Mouse (Mus musculus) stomach, embryonic 15.5 days (tissue): ENCODE data around the gene Bsnd. TPM values are rescaled to one million over a fixed set of nuclear protein-coding genes. Genes with fewer than 3 reads are reported as not detected.

Experiments
- ATAC-seq: fragments of 200-750 bp; cut with Nextera tagmentation; 2 replicates; pipeline ENCODE4 v1.8.0; 2017; ENCODE audit warnings: low read depth, moderate number of reproducible peaks, moderate TSS enrichment; ENCODE audit not compliant: insufficient read depth, low FRiP score
- H3K27ac ChIP-seq: fragments of 300-500 bp; sonication (generic); 2 replicates; pipeline ENCODE4 v1.5.1; 2015; ENCODE audit warnings: mild to moderate bottlenecking, inconsistent platforms
- H3K27me3 ChIP-seq: fragments of 300-500 bp; sonication (generic); replicated peaks from 2 replicates; pipeline ENCODE4 v1.6.1; 2015; ENCODE audit warnings: inconsistent platforms
- H3K36me3 ChIP-seq: fragments of 300-500 bp; sonication (generic); 2 replicates; pipeline ENCODE4 v1.6.1; 2015; ENCODE audit warnings: inconsistent platforms
- H3K4me1 ChIP-seq: fragments of 300-500 bp; sonication (generic); 2 replicates; pipeline ENCODE4 v1.6.1; 2015; ENCODE audit warnings: inconsistent platforms
- H3K4me2 ChIP-seq: fragments of 300-500 bp; sonication (generic); 2 replicates; pipeline ENCODE4 v1.6.1; 2015; ENCODE audit warnings: mild to moderate bottlenecking, inconsistent platforms
- H3K4me3 ChIP-seq: fragments of 300-500 bp; sonication (generic); replicated peaks from 2 replicates; pipeline ENCODE4 v1.5.1; 2015; ENCODE audit warnings: inconsistent platforms
- H3K9ac ChIP-seq: fragments of 300-500 bp; sonication (generic); 2 replicates; pipeline ENCODE4 v1.6.1; 2015; ENCODE audit warnings: inconsistent platforms
- H3K9me3 ChIP-seq: fragments of 300-500 bp; sonication (generic); 2 replicates; pipeline ENCODE4 v1.6.1; 2016; ENCODE audit warnings: inconsistent platforms
- WGBS: fragments of 180-500 bp; shearing (Covaris S2); methylation state at CpG from one replicate; pipeline ENCODE4 v1.1.7; 2015; 5-methylcytosine and 5-hydroxymethylcytosine counted together
- polyA plus RNA-seq: library from polyadenylated mRNA; unstranded; fragments of >200 nt; fragmentation: Nextera tagmentation; extraction: Ambion mirVana; gene quantifications from 2 replicates; pipeline ENCODE4 v1.2.1, GENCODE M21; 2015

The Bsnd gene
- polyA plus RNA-seq, 1 experiment from 2014 or later: not detected

- Histone ChIP-seq H3K27ac (no peak overlapping the region), H3K36me3 (no peaks in the 10 kb centered on the region)
- no peak for ATAC-seq
These were observed 17.8 kb upstream of the Bsnd start for GRCm38 (mm10) chr4:106509888-106510287.

DNA sequence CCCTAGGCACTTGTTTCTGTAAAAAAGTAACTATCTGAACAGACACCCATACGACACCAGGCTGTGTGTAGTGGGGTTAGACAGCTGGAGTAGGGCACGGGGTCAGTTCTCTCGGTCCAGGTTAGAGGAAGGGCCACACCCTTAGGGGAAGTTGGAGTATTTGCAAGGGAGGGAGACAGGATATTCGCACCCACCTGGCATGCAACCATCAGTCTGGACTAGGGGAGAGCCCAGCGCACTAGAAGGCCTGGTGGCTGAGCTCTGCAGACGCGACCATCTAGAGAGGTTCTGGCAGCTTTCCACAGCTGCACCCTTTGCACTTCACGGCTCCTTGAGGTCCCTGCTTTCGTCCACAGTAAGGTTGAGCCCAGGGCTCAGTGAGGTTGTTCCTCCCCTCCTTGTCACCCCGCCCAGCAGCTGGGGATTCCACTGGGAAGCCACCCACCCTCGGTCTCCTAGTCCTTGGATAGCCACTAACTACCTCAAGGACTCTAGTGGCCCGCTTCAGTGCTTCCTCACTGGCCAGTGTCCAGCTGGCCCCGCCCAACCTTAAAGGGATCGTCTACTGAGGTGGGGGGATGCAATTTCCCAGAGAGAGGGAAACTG is 13.5 kb upstream of the Bsnd start:
- Histone ChIP-seq H3K4me3 (no peak overlapping the region), H3K9ac (no peak overlapping the region), H3K4me2 (no peak overlapping the region), H3K27me3 (no peaks in the 10 kb centered on the region), H3K27ac (no peak overlapping the region), H3K4me1 (no peaks in the 10 kb centered on the region), H3K36me3 (no peaks in the 10 kb centered on the region), H3K9me3 (no peaks in the 10 kb centered on the region)
- no peak for ATAC-seq
- WGBS: 64% methylated on average over 14 of the region's 14 CpGs

More at GRCm38 (mm10) chr4:106509888-106510287, 17.8 kb upstream of the Bsnd start:
- 76% methylated on average over 4 of the region's 4 CpGs for WGBS
- Histone ChIP-seq H3K9ac (no peak overlapping the region), H3K27me3 (no peaks in the 10 kb centered on the region), H3K4me3 (no peak overlapping the region), H3K4me1 (no peaks in the 10 kb centered on the region), H3K9me3 (no peaks in the 10 kb centered on the region), H3K4me2 (no peak overlapping the region)

- H3K27me3 ChIP-seq: no peaks in the 10 kb centered on the region
- H3K4me2 ChIP-seq: no peak overlapping the region
- no peaks in the 10 kb centered on the region for H3K4me1 ChIP-seq
- H3K27ac ChIP-seq: no peak overlapping the region
- 91% methylated on average over 3 of the region's 3 CpGs for WGBS
- H3K36me3 ChIP-seq: no peaks in the 10 kb centered on the region
- no peaks in the 10 kb centered on the region for H3K9me3 ChIP-seq
- no peak overlapping the region for H3K4me3 ChIP-seq
- no peak for ATAC-seq
- no peak overlapping the region for H3K9ac ChIP-seq
These were observed 11.5 kb upstream of the Bsnd start for GRCm38 (mm10) chr4:106503578-106503977.

DNA sequence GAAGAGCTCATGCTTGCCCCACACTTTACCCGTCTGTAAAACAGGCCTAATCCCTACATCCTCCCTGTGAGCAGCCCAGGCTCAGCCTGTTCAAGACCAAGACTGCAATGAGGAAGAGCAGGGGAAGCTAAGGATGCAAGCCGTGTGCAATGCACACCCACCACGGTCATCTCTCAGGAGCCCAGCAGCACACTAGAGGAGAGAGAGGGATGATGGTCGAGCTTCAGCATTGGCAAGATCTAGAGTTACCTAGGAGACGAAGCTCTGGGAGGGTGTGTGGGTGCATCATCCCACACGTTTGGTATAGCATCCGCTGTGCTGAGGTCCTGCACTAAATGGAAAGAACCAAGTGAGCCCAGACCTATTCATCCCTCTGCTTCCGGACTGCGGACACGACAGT is 8.0 kb upstream of the Bsnd start:
- H3K9me3 ChIP-seq: no peaks in the 10 kb centered on the region
- no peak for ATAC-seq
- H3K9ac ChIP-seq: no peak overlapping the region
- no peak overlapping the region for H3K27ac ChIP-seq
- no peaks in the 10 kb centered on the region for H3K4me1 ChIP-seq
- 81% methylated on average over 10 of the region's 10 CpGs for WGBS
- H3K27me3 ChIP-seq: no peaks in the 10 kb centered on the region
- no peak overlapping the region for H3K4me2 ChIP-seq
- H3K4me3 ChIP-seq: no peak overlapping the region
- H3K36me3 ChIP-seq: no peaks in the 10 kb centered on the region

DNA sequence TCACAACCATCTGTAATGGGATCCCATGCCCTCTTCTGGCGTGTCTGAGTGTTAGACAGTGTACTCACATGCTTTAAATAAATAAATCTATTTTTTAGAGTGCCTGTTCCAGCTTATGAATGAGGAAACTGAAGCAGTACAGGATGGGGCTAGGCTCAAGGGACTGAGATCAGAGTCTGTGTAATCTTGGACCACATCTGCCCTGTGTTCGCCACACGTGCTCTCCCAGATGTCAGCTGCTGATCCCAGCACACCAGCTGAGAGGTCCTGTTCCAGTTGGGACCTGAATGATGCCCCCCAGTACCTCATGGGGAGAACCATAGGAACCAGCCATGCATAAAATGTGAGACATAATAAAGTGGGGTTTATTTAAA is 6.4 kb upstream of the Bsnd start:
- no peaks in the 10 kb centered on the region for H3K27me3 ChIP-seq
- ATAC-seq: no peak
- no peaks in the 10 kb centered on the region for H3K4me1 ChIP-seq
- H3K4me3 ChIP-seq: no peak overlapping the region
- no peak overlapping the region for H3K27ac ChIP-seq
- no peak overlapping the region for H3K4me2 ChIP-seq
- no peaks in the 10 kb centered on the region for H3K9me3 ChIP-seq
- 45% methylated on average over 3 of the region's 3 CpGs for WGBS
- H3K36me3 ChIP-seq: no peaks in the 10 kb centered on the region
- H3K9ac ChIP-seq: no peak overlapping the region

GRCm38 (mm10) chr4:106497776-106498470 is 5.8 kb upstream of the Bsnd start:
- 49% methylated on average over 8 of the region's 8 CpGs for WGBS
- H3K4me3 ChIP-seq: no peak overlapping the region
- H3K27ac ChIP-seq: no peak overlapping the region
- no peak overlapping the region for H3K9ac ChIP-seq
- H3K9me3 ChIP-seq: no peaks in the 10 kb centered on the region
- no peak overlapping the region for H3K4me2 ChIP-seq
- H3K36me3 ChIP-seq: no peaks in the 10 kb centered on the region
- no peaks in the 10 kb centered on the region for H3K4me1 ChIP-seq
- ATAC-seq: no peak
- no peaks in the 10 kb centered on the region for H3K27me3 ChIP-seq

DNA sequence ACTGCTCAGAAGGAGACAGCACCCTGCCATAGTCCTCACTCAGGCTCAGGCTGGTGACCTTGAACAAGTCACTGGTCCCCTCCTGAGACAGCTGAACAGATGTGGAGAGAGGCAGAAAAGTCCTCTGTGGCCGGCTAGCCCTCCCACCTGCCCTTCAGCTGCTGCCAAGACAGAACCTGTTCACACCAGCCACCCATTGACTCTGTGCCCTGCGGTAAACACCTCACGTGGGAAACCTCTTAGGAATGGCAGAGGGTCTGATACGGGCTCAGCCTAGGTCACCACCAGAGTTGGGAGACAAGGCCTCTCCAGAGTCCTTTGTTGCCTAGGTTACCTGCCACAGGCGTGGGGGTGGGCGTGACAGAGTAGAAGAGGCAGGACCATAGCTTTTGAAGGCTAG is 4.8 kb upstream of the Bsnd start:
- H3K4me2 ChIP-seq: no peak overlapping the region
- no peak overlapping the region for H3K4me3 ChIP-seq
- no peaks in the 10 kb centered on the region for H3K36me3 ChIP-seq
- H3K27ac ChIP-seq: no peak overlapping the region
- WGBS: 42% methylated on average over 6 of the region's 6 CpGs
- peak; percentile 28; the same call in 1 of the 2 replicates for ATAC-seq
- H3K9ac ChIP-seq: no peak overlapping the region
- H3K4me1 ChIP-seq: no peaks in the 10 kb centered on the region
- H3K27me3 ChIP-seq: no peaks in the 10 kb centered on the region
- no peaks in the 10 kb centered on the region for H3K9me3 ChIP-seq

- WGBS: 75% methylated on average over 2 of the region's 2 CpGs
These were observed 1.6 kb upstream of the Bsnd start for GRCm38 (mm10) chr4:106493639-106494038.

DNA sequence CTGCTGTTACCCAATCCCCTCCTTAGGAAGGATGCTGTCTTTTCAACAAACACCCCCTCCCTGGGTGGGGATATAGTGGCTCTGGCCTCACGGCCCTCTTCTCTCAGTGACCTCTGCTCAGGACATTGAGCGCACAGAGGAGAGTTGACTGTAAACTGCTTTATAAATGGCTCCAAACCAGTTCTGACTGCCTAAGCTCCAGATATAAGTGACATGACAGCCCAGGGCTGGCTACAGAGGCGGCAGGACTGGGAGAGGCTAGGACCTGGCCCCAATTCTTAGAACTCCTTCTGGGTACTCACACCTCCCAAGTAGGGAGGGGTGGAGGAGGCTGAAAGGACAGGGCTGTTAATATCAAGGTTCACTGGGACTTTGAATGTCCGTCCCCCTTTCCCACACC is 1.5 kb downstream of the Bsnd start:
- 0 out of 2 replicates have a peak, but pooled peaks have one; percentile 24 for ATAC-seq
- Histone ChIP-seq H3K9me3 (no peaks in the 10 kb centered on the region), H3K27me3 (no peaks in the 10 kb centered on the region)

More at GRCm38 (mm10) chr4:106493639-106494038, 1.6 kb upstream of the Bsnd start:
- Histone ChIP-seq H3K36me3 (no peaks in the 10 kb centered on the region), H3K27me3 (no peaks in the 10 kb centered on the region), H3K9ac (no peak overlapping the region), H3K4me1 (no peaks in the 10 kb centered on the region), H3K9me3 (no peaks in the 10 kb centered on the region), H3K4me2 (no peak overlapping the region), H3K27ac (no peak overlapping the region), H3K4me3 (no peak overlapping the region)
- no peak for ATAC-seq

DNA sequence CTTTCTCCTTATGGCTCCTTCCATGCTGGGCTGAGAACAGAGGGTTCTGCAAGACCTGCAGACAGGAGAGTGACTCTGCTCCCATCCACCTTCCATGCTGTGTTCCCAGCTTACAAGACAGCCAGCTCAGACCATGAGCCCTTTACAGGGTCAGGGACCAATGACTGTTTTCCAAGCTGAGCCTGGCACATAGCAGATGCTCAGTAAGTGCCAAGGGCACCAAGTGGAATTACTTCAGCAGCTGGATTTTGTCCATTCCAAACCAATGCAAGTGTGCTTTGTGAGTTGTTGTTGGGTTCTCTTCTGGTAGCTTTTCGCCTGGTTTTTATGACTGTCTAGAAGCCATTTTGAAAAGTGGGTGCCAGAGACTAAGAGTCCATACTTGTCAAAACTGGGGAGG is 8.3 kb downstream of the Bsnd start:
- ATAC-seq: no peak
- no peak overlapping the region for H3K4me2 ChIP-seq
- no peaks in the 10 kb centered on the region for H3K27me3 ChIP-seq
- H3K4me3 ChIP-seq: no peak overlapping the region
- H3K27ac ChIP-seq: no peak overlapping the region
- no peaks in the 10 kb centered on the region for H3K36me3 ChIP-seq
- H3K9me3 ChIP-seq: no peaks in the 10 kb centered on the region
- WGBS: 78% methylated on average over 1 of the region's 1 CpGs
- no peaks in the 10 kb centered on the region for H3K4me1 ChIP-seq
- no peak overlapping the region for H3K9ac ChIP-seq

More for the DNA sequence above, 1.5 kb downstream of the Bsnd start:
- Histone ChIP-seq H3K36me3 (no peaks in the 10 kb centered on the region), H3K27ac (no peak overlapping the region), H3K4me1 (no peaks in the 10 kb centered on the region), H3K4me2 (no peak overlapping the region), H3K4me3 (no peak overlapping the region), H3K9ac (no peak overlapping the region)
- 52% methylated on average over 4 of the region's 4 CpGs for WGBS

- ATAC-seq: no peak
- no peaks in the 10 kb centered on the region for H3K4me1 ChIP-seq
- 54% methylated on average over 7 of the region's 7 CpGs for WGBS
- H3K27me3 ChIP-seq: no peaks in the 10 kb centered on the region
- no peak overlapping the region for H3K4me2 ChIP-seq
- no peak overlapping the region for H3K9ac ChIP-seq
- no peaks in the 10 kb centered on the region for H3K36me3 ChIP-seq
- H3K9me3 ChIP-seq: no peaks in the 10 kb centered on the region
- no peak overlapping the region for H3K4me3 ChIP-seq
- H3K27ac ChIP-seq: no peak overlapping the region
These were observed 8.8 kb downstream of the Bsnd start for GRCm38 (mm10) chr4:106483215-106483727.

- no peak overlapping the region for H3K27ac ChIP-seq
- no peak overlapping the region for H3K4me2 ChIP-seq
- H3K27me3 ChIP-seq: no peaks in the 10 kb centered on the region
- no peak for ATAC-seq
- no peaks in the 10 kb centered on the region for H3K4me1 ChIP-seq
- WGBS: 77% methylated on average over 3 of the region's 3 CpGs
- H3K9me3 ChIP-seq: no peaks in the 10 kb centered on the region
- no peak overlapping the region for H3K9ac ChIP-seq
- no peak overlapping the region for H3K4me3 ChIP-seq
- H3K36me3 ChIP-seq: no peaks in the 10 kb centered on the region
These were observed 11.5 kb downstream of the Bsnd start for GRCm38 (mm10) chr4:106480545-106480944.
